Mouse (Mus musculus) adrenal gland, postnatal 25 days (tissue): ENCODE measurements around the gene Osbpl6. TPM values are rescaled to one million over a fixed set of nuclear protein-coding genes. Genes with fewer than 3 reads are reported as not detected.
A peak's percentile ranks its signal among the peaks of the same experiment; 100 is the strongest.

Experiments
- DNase-seq: peaks from one replicate; pipeline ENCODE4 v3.0.0; 2021; ENCODE audit warnings: mixed read lengths
- total RNA-seq: library from RNA; stranded (reverse); gene quantifications from 2 replicates; pipeline ENCODE4 v1.2.3, GENCODE M21; 2021

Gene Osbpl6
- total RNA-seq, 1 experiment from 2014 or later, result 23.9 TPM

- DNase-seq, result no peak
These were observed 92.6 kb downstream of the Osbpl6 start for GRCm38 (mm10) chr2:76498891-76499290.

- DNase-seq, result peak; percentile 38
These were observed 98.0 kb downstream of the Osbpl6 start for GRCm38 (mm10) chr2:76504122-76504839.

GRCm38 (mm10) chr2:76504989-76505388, 98.7 kb downstream of the Osbpl6 start:
- DNase-seq, result no peak

GRCm38 (mm10) chr2:76511281-76511721, 105.0 kb downstream of the Osbpl6 start:
- no peak for DNase-seq

GRCm38 (mm10) chr2:76512133-76512532, 105.8 kb downstream of the Osbpl6 start:
- DNase-seq, result no peak

- DNase-seq, result no peak
These were observed 106.6 kb downstream of the Osbpl6 start for GRCm38 (mm10) chr2:76512888-76513287.

GRCm38 (mm10) chr2:76513296-76513695, 107.0 kb downstream of the Osbpl6 start:
- DNase-seq, result no peak

GRCm38 (mm10) chr2:76517471-76517870, 111.2 kb downstream of the Osbpl6 start:
- DNase-seq, result no peak

GRCm38 (mm10) chr2:76518407-76519063, 112.2 kb downstream of the Osbpl6 start:
- DNase-seq, result no peak

- DNase-seq, result no peak
These were observed 115.3 kb downstream of the Osbpl6 start for GRCm38 (mm10) chr2:76521585-76521984.

GRCm38 (mm10) chr2:76524451-76524850, 118.1 kb downstream of the Osbpl6 start:
- no peak for DNase-seq

- no peak for DNase-seq
These were observed 119.3 kb downstream of the Osbpl6 start for GRCm38 (mm10) chr2:76525645-76526044.

GRCm38 (mm10) chr2:76532490-76533126, 126.3 kb downstream of the Osbpl6 start:
- DNase-seq, result no peak

- DNase-seq, result no peak
These were observed 128.6 kb downstream of the Osbpl6 start for GRCm38 (mm10) chr2:76534932-76535331.

GRCm38 (mm10) chr2:76541900-76542299, 135.6 kb downstream of the Osbpl6 start:
- no peak for DNase-seq

GRCm38 (mm10) chr2:76542921-76543320, 136.6 kb downstream of the Osbpl6 start:
- DNase-seq, result no peak

GRCm38 (mm10) chr2:76545539-76545938, 139.2 kb downstream of the Osbpl6 start:
- no peak for DNase-seq

- DNase-seq, result no peak
These were observed 141.9 kb downstream of the Osbpl6 start for GRCm38 (mm10) chr2:76548171-76548570.

GRCm38 (mm10) chr2:76548836-76549235, 142.5 kb downstream of the Osbpl6 start:
- DNase-seq, result peak; percentile 12

GRCm38 (mm10) chr2:76549316-76549715, 143.0 kb downstream of the Osbpl6 start:
- no peak for DNase-seq

- no peak for DNase-seq
These were observed 149.7 kb downstream of the Osbpl6 start for GRCm38 (mm10) chr2:76555852-76556558.

- no peak for DNase-seq
These were observed 153.8 kb downstream of the Osbpl6 start for GRCm38 (mm10) chr2:76560146-76560545.

GRCm38 (mm10) chr2:76563862-76564261, 157.6 kb downstream of the Osbpl6 start:
- no peak for DNase-seq
